Mouse (Mus musculus) effector memory CD4-positive, alpha-beta T cell, adult 7 months (primary cell): ENCODE results near the gene Gm11116. TPM values are rescaled to one million over a fixed set of nuclear protein-coding genes. Genes with fewer than 3 reads are reported as not detected.

Source experiments
- polyA plus RNA-seq: library from polyadenylated mRNA; unstranded; fragments of 100-300 nt; shearing (Covaris generic); gene quantifications from one replicate; pipeline ENCODE4 v1.2.1, GENCODE M21; 2017

The Gm11116 gene
- polyA plus RNA-seq, result not detected

GRCm38 (mm10) chr5:88111430-88111829 lies at the start of gene Gm11116:
Gene Gm11116 (minus strand): TSS chr5:88111530.

GRCm38 (mm10) chr5:88153999-88154398 lies 42.7 kb upstream of the Gm11116 start, which contains the start of gene Gm11115:
Gene Gm11115 (minus strand): TSS chr5:88154099.

GRCm38 (mm10) chr5:88086256-88086655 lies 25.1 kb downstream of the Gm11116 start, which contains the start of gene Smr2:
Gene Smr2 (plus strand): TSS chr5:88086556.

Other genes with a start within 250 kb of the Gm11116 start
- not detected for gene Odam, start 226.5 kb downstream of the Gm11116 start, polyA plus RNA-seq
- not detected for gene Csn3, start 186.0 kb downstream of the Gm11116 start, polyA plus RNA-seq
- not detected for gene 2310003L06Rik, start 142.1 kb downstream of the Gm11116 start, polyA plus RNA-seq
- not detected for gene Gm28434, start 142.0 kb downstream of the Gm11116 start, polyA plus RNA-seq
- gene Cabs1, start 132.1 kb downstream of the Gm11116 start, polyA plus RNA-seq, result not detected
- gene Smr3a, start 109.0 kb downstream of the Gm11116 start, polyA plus RNA-seq, result not detected
- gene Smr2, start 25.0 kb downstream of the Gm11116 start, polyA plus RNA-seq, result not detected
- gene Gm11115, start 42.6 kb upstream of the Gm11116 start, polyA plus RNA-seq, result not detected
- not detected for gene Gm7714, start 157.4 kb upstream of the Gm11116 start, polyA plus RNA-seq
- not detected for gene Prol1, start 205.8 kb upstream of the Gm11116 start, polyA plus RNA-seq